In genomic region chr4:117131198-117131597, GRCm38 (mm10) we compare ENCODE assay signal across 18 mouse cellular contexts. TPM values are rescaled to one million over a fixed set of nuclear protein-coding genes. Genes with fewer than 3 reads are reported as not detected.
DNase-seq lines count a peak whose midpoint lies in the region; ATAC-seq and TF ChIP-seq lines count a peak whose summit lies in the region.
"Had no signal": no experiment of that assay in that cellular context is flagged by ENCODE, and none has a peak within 500 bp of the region (broad histone marks: within the 10 kb centered on the region; RNA-seq: fewer than 3 reads in every experiment).

No protein-coding gene starts in this region.

- 0 out of 2 replicates have a peak overlapping the region, but pooled peaks have one; percentile 1 for H3K27ac ChIP-seq in left cerebral cortex, adult 2 months
- 0 out of 2 replicates have a peak overlapping the region, but pooled peaks have one; percentile 8 for H3K27ac ChIP-seq in ES-E14 (ENCODE audit: insufficient read depth, low read depth, low read length, poor library complexity, severe bottlenecking)
- H3K27ac ChIP-seq in hindbrain, embryonic 10.5 days, result peak overlapping the region; percentile 93
- H3K27ac ChIP-seq in midbrain, embryonic 14.5 days (replicated peaks; ENCODE audit: low read depth, low read length), result no peak overlapping the region; the same call in 1 of the 2 replicates
- H3K27ac ChIP-seq: stomach, embryonic 15.5 days had no signal

- peaks cover 32% of the 10 kb centered on the region for H3K27me3 ChIP-seq in hindbrain, embryonic 10.5 days (ENCODE audit: insufficient read depth, poor library complexity, severe bottlenecking)
- H3K27me3 ChIP-seq in midbrain, embryonic 14.5 days (ENCODE audit: control insufficient read depth, insufficient read depth, low read length), result no peaks in the 10 kb centered on the region
- H3K27me3 ChIP-seq: megakaryocyte, embryonic 14.5 days had no signal

- H3K9ac ChIP-seq in ES-E14 (ENCODE audit: insufficient read depth, low read depth, low read length, poor library complexity, severe bottlenecking), result 0 out of 2 replicates have a peak overlapping the region, but pooled peaks have one; percentile 42
- no peak overlapping the region; the same call in 1 of the 2 replicates for H3K9ac ChIP-seq in midbrain, embryonic 14.5 days (replicated peaks; ENCODE audit: low read length)
- H3K9ac ChIP-seq: heart, embryonic 12.5 days; stomach, embryonic 15.5 days had no signal

- no peak overlapping the region for H3K4me3 ChIP-seq in left cerebral cortex, adult 2 months
- H3K4me3 ChIP-seq in ES-E14 (ENCODE audit: insufficient read depth in 1 of 2, low read depth in 1 of 2, low read length in 2 of 2, poor library complexity in 1 of 2, severe bottlenecking in 1 of 2), result peak overlapping the region; percentile 2 to 3; a peak in 1 of 4 replicates
- H3K4me3 ChIP-seq in hindbrain, embryonic 10.5 days, result peak overlapping the region; percentile 95
- no peak overlapping the region for H3K4me3 ChIP-seq in midbrain, embryonic 14.5 days (replicated peaks; ENCODE audit: low read depth, low read length)
- H3K4me3 ChIP-seq: heart, embryonic 12.5 days; stomach, embryonic 15.5 days had no signal

- in situ Hi-C loops in ES-E14 (cut with MboI; ENCODE audit: low sequenced_read_pairs in 2 of 2, unreplicated experiment in 2 of 2), result loop anchor here in 1 of 2 experiments (25.0 kb wide), 1 partner anchor 319 kb away; the partner anchor contains the start of genes Hpdl, Mutyh and Toe1

- no peak for ATAC-seq in midbrain, embryonic 14.5 days (ENCODE audit: low FRiP score, low TSS enrichment)
- ATAC-seq: intestine, postnatal 0 days had no signal

- no peak for TF ChIP-seq CTCF in left cerebral cortex, adult 2 months (IDR thresholded peaks at IDR 0.05)

- H3K36me3 ChIP-seq in ES-E14 (ENCODE audit: control insufficient read depth, insufficient read depth, low read length, poor library complexity, severe bottlenecking), result peaks cover 38% of the 10 kb centered on the region
- H3K36me3 ChIP-seq in hindbrain, embryonic 10.5 days, result peaks cover 50% of the 10 kb centered on the region
- H3K36me3 ChIP-seq in midbrain, embryonic 14.5 days (ENCODE audit: control insufficient read depth, insufficient read depth, low read length), result peaks cover 24% of the 10 kb centered on the region

- peaks cover 7 to 49% of the 10 kb centered on the region in 2 experiments; a peak in 3 of 4 replicates for H3K4me1 ChIP-seq in ES-E14 (ENCODE audit: control insufficient read depth in 2 of 2, insufficient read depth in 2 of 2, low read length in 2 of 2, poor library complexity in 1 of 2)
- peaks cover 70% of the 10 kb centered on the region for H3K4me1 ChIP-seq in hindbrain, embryonic 10.5 days (replicated peaks)
- H3K4me1 ChIP-seq in midbrain, embryonic 14.5 days (ENCODE audit: control insufficient read depth, insufficient read depth, low read length), result peaks cover 18% of the 10 kb centered on the region

- WGBS in hindbrain, embryonic 10.5 days, result 59% methylated on average over 6 of the region's 6 CpGs
- 40% methylated on average over 6 of the region's 6 CpGs for WGBS in midbrain, embryonic 14.5 days

- DNase-seq in left cerebral cortex, adult 2 months (ENCODE audit: extremely low spot score in 1 of 2, low spot score in 2 of 2), result no peak
- no peak for DNase-seq in left cerebral cortex, postnatal 10 days (ENCODE audit: extremely low spot score in 1 of 2, low spot score in 2 of 2)
- no peak for DNase-seq in ES-E14 (ENCODE audit: low read depth, low spot score)
- no peak for DNase-seq in hindbrain, embryonic 10.5 days (ENCODE audit: low spot score)
- no peak for DNase-seq in midbrain, embryonic 14.5 days
- DNase-seq in adrenal gland, postnatal 14 days, result no peak
- DNase-seq in ovary, adult 18-20 months (ENCODE audit: low spot score), result no peak
- DNase-seq: adrenal gland, adult 8-10 months; heart, postnatal 36 days; kidney, postnatal 10 days; liver had no signal

- H3K4me2 ChIP-seq in midbrain, embryonic 14.5 days (ENCODE audit: low read length), result peak overlapping the region; percentile 86
- H3K4me2 ChIP-seq: heart, embryonic 12.5 days had no signal

- intact Hi-C loops in left cerebral cortex, adult 2 months (cut with DNase I), result loop anchor here (5.0 kb wide), 1 partner anchor 309 kb away; the partner anchor contains the start of gene Hpdl
- intact Hi-C loops in left cerebral cortex, postnatal 10 days (cut with DNase I), result loop anchor here (10.0 kb wide), 1 partner anchor 306 kb away; the partner anchor contains the start of gene Hpdl

- no peaks in the 10 kb centered on the region for H3K9me3 ChIP-seq in ES-E14 (ENCODE audit: control insufficient read depth, insufficient read depth, low read depth, low read length)
- no peaks in the 10 kb centered on the region for H3K9me3 ChIP-seq in hindbrain, embryonic 10.5 days
- H3K9me3 ChIP-seq in midbrain, embryonic 14.5 days (ENCODE audit: control insufficient read depth, low read length), result no peaks in the 10 kb centered on the region
- H3K9me3 ChIP-seq: G1E; heart, embryonic 12.5 days; megakaryocyte, embryonic 14.5 days; stomach, embryonic 15.5 days had no signal

TF ChIP-seq in ES-E14, 5 proteins besides CTCF, POLR2A, EP300 and RAD21:
- TF ChIP-seq HCFC1 (IDR thresholded peaks at IDR 0.05; ENCODE audit: borderline replicate concordance, insufficient read depth, low read length), result no peak
- no peak for TF ChIP-seq MAFK (IDR thresholded peaks at IDR 0.05; ENCODE audit: insufficient read depth, low read depth, low read length)
- no peak for TF ChIP-seq ZC3H11A (IDR thresholded peaks at IDR 0.05; ENCODE audit: borderline replicate concordance, low read depth, low read length)
- no peak for TF ChIP-seq CHD2 (IDR thresholded peaks at IDR 0.05; ENCODE audit: low read depth, low read length)
- TF ChIP-seq ZNF384 (IDR thresholded peaks at IDR 0.05; ENCODE audit: low read depth, low read length), result no peak

RNA-seq across cellular contexts. Expression of gene Plk3, which starts 2.6 kb away (rescaled TPM):
- total RNA-seq in left cerebral cortex, adult 2 months (2021), result 10 to 100 TPM; 13.7 to 19.6 TPM
- total RNA-seq in left cerebral cortex, postnatal 10 days (2021), result 10 to 100 TPM; 17.7 to 19.9 TPM
- 26.7 and 28.3 TPM in 2 replicates for total RNA-seq in ES-E14 (2012; rRNA removed)
- 41.8 and 58.6 TPM in 2 replicates for polyA plus RNA-seq in hindbrain, embryonic 10.5 days (2016; fragmentation: Nextera tagmentation; extraction: Ambion mirVana)
- 15.7 and 17.5 TPM in 2 replicates for polyA plus RNA-seq in midbrain, embryonic 14.5 days (2014; fragmentation: Nextera tagmentation; extraction: Ambion mirVana)
- total RNA-seq in adrenal gland, postnatal 14 days (2021), result 8.4 and 19.0 TPM in 2 replicates

RNA-seq across cellular contexts. Expression of gene Tctex1d4, which starts 4.6 kb away (rescaled TPM):
- total RNA-seq in left cerebral cortex, adult 2 months (2021), result not detected
- total RNA-seq in left cerebral cortex, postnatal 10 days (2021), result under 1 TPM in 1 of 2 experiments, not detected in 1; 0.47 TPM
- total RNA-seq in ES-E14 (2012; rRNA removed), result 0.49 and 1.2 TPM in 2 replicates
- polyA plus RNA-seq in hindbrain, embryonic 10.5 days (2016; fragmentation: Nextera tagmentation; extraction: Ambion mirVana), result 0.71 TPM in 1 of 2 replicates, not detected in the other
- polyA plus RNA-seq in midbrain, embryonic 14.5 days (2014; fragmentation: Nextera tagmentation; extraction: Ambion mirVana), result not detected in 2 replicates
- not detected in 2 replicates for total RNA-seq in adrenal gland, postnatal 14 days (2021)
- total RNA-seq: adrenal gland, adult 8-10 months; heart, postnatal 36 days; left cerebral cortex, postnatal 25 days; neutrophil, adult 5-6 weeks had no signal
- polyA plus RNA-seq: heart, embryonic 12.5 days had no signal

RNA-seq across cellular contexts. Expression of gene Btbd19, which starts 5.7 kb away (rescaled TPM):
- 10 to 100 TPM; 11.5 to 13.2 TPM for total RNA-seq in left cerebral cortex, adult 2 months (2021)
- 10 to 100 TPM; 11.9 to 12.0 TPM for total RNA-seq in left cerebral cortex, postnatal 10 days (2021)
- total RNA-seq in ES-E14 (2012; rRNA removed), result 51.2 and 87.1 TPM in 2 replicates
- polyA plus RNA-seq in hindbrain, embryonic 10.5 days (2016; fragmentation: Nextera tagmentation; extraction: Ambion mirVana), result 4.4 and 4.8 TPM in 2 replicates
- 3.2 and 3.4 TPM in 2 replicates for polyA plus RNA-seq in midbrain, embryonic 14.5 days (2014; fragmentation: Nextera tagmentation; extraction: Ambion mirVana)
- 6.3 and 10.2 TPM in 2 replicates for total RNA-seq in adrenal gland, postnatal 14 days (2021)

RNA-seq across cellular contexts. Expression of gene Rps8, which starts 24.8 kb away (rescaled TPM):
- 100 to 1,000 TPM; 512 to 526 TPM for total RNA-seq in left cerebral cortex, adult 2 months (2021)
- 100 to 1,000 TPM; 554 to 567 TPM for total RNA-seq in left cerebral cortex, postnatal 10 days (2021)
- total RNA-seq in ES-E14 (2012; rRNA removed), result 3,133 and 3,400 TPM in 2 replicates
- 660 and 807 TPM in 2 replicates for polyA plus RNA-seq in hindbrain, embryonic 10.5 days (2016; fragmentation: Nextera tagmentation; extraction: Ambion mirVana)
- 599 and 678 TPM in 2 replicates for polyA plus RNA-seq in midbrain, embryonic 14.5 days (2014; fragmentation: Nextera tagmentation; extraction: Ambion mirVana)
- 935 and 1,177 TPM in 2 replicates for total RNA-seq in adrenal gland, postnatal 14 days (2021)

RNA-seq across cellular contexts. Expression of gene Ptch2, which starts 35.3 kb away (rescaled TPM):
- 1 to 10 TPM; 1.7 to 3.5 TPM for total RNA-seq in left cerebral cortex, adult 2 months (2021)
- total RNA-seq in left cerebral cortex, postnatal 10 days (2021), result 1 to 10 TPM; 2.4 to 3.4 TPM
- total RNA-seq in ES-E14 (2012; rRNA removed), result 28.2 and 80.0 TPM in 2 replicates
- polyA plus RNA-seq in hindbrain, embryonic 10.5 days (2016; fragmentation: Nextera tagmentation; extraction: Ambion mirVana), result 5.8 and 6.9 TPM in 2 replicates
- 4.0 and 4.5 TPM in 2 replicates for polyA plus RNA-seq in midbrain, embryonic 14.5 days (2014; fragmentation: Nextera tagmentation; extraction: Ambion mirVana)
- 7.9 and 8.3 TPM in 2 replicates for total RNA-seq in adrenal gland, postnatal 14 days (2021)
- polyA plus RNA-seq: G1E had no signal

Comparison
In these comparisons a context has a peak if more than half of its experiments do, and no peak if none do; other contexts are left out.
1. H3K4me3 ChIP-seq: peak in ES-E14 (2 of 2) and hindbrain, embryonic 10.5 days (single experiment); none in left cerebral cortex, adult 2 months (single experiment) and midbrain, embryonic 14.5 days (single experiment).